Mouse (Mus musculus) thymus, adult 2 months (tissue): ENCODE measurements around the gene Sfxn1. TPM values are rescaled to one million over a fixed set of nuclear protein-coding genes. Genes with fewer than 3 reads are reported as not detected.
A peak's percentile ranks its signal among the peaks of the same experiment; 100 is the strongest.

ENCODE experiments used
- DNase-seq: peaks from one replicate; pipeline ENCODE4 v3.0.0; 2021
- H3K27ac ChIP-seq: fragments of 200-500 bp; 2 replicates; pipeline ENCODE4 v1.5.1; 2012; ENCODE audit warnings: low read length, control low read depth; ENCODE audit not compliant: control insufficient read depth, insufficient read depth
- H3K27me3 ChIP-seq: fragments of 200-500 bp; 2 replicates; pipeline ENCODE4 v1.6.1; 2012; ENCODE audit warnings: mild to moderate bottlenecking, low read length, moderate library complexity, mixed read lengths; ENCODE audit not compliant: control insufficient read depth, insufficient read depth
- H3K36me3 ChIP-seq: fragments of 200-500 bp; 2 replicates; pipeline ENCODE4 v1.6.1; 2012; ENCODE audit warnings: mild to moderate bottlenecking, low read length, moderate library complexity; ENCODE audit not compliant: control insufficient read depth, insufficient read depth
- H3K4me1 ChIP-seq: fragments of 200-500 bp; replicated peaks from 2 replicates; pipeline ENCODE4 v1.6.1; 2012; ENCODE audit warnings: low read length; ENCODE audit not compliant: control insufficient read depth, insufficient read depth
- H3K4me3 ChIP-seq: fragments of 200-500 bp; 2 replicates; pipeline ENCODE4 v1.5.1; 2012; ENCODE audit warnings: mild to moderate bottlenecking, low read length, control low read depth, moderate library complexity; ENCODE audit not compliant: control insufficient read depth, insufficient read depth
- CTCF ChIP-seq: fragments of 200-500 bp; IDR thresholded peaks from 2 replicates; pipeline ENCODE4 v1.5.1; 2012; ENCODE audit warnings: mild to moderate bottlenecking, control low read depth, low read length, moderate library complexity, borderline replicate concordance; ENCODE audit not compliant: control insufficient read depth, poor library complexity, insufficient read depth; ENCODE audit errors: extremely low read depth
- POLR2A ChIP-seq: fragments of 200-500 bp; IDR thresholded peaks from 2 replicates; pipeline ENCODE4 v1.6.1; 2012; ENCODE audit warnings: mild to moderate bottlenecking, low read length, control low read depth, moderate library complexity; ENCODE audit not compliant: control insufficient read depth, poor library complexity, insufficient read depth; ENCODE audit errors: extremely low read depth
- WGBS: fragments of 180-500 bp; shearing (Covaris S2); methylation state at CpG from one replicate; pipeline ENCODE4 v1.1.7; 2018; 5-methylcytosine and 5-hydroxymethylcytosine counted together
- polyA plus RNA-seq: library from polyadenylated mRNA; depleted of rRNA; stranded (reverse); fragments of >200 nt; gene quantifications from 2 replicates; pipeline ENCODE4 v1.2.3, GENCODE M21; 2012; rRNA removed

Sfxn1 gene
- 16.2 and 19.0 TPM in 2 replicates for polyA plus RNA-seq

DNA sequence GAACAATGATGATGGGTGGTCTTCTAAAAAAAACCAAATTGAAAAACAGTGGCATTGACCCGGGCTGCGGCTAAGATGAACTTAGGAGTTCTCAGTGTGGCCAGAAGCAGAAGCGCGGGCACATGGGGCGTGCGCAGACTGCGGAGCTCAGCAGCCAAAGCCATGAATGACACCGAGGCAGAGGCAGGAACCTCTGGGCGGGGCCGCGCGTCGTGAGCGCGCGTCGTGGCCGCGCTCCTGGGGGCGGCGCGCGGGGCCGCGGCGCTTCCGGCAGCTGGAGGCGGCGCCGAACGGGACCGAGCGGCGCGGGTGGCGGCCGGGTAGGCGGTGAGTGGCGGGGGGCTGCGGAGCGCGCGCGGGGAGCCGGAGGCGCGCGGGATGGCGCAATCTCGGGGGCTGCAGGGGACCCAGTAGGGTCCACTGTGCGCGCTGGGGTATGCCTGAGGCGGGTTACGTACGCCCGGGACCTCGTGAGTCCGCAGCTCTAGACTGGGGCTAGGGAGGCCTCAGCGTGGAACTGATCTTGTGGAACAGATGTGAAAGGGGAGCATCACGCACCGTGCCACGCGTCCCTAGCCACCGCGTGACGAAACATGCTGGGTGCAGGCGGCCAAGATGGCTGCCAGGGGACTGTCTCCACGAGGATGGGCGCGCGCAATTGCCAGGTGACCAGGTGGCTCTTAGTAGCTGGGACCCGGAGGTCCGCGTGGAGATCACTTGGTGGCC, at the start of gene Sfxn1:
TSS of gene Sfxn1 (plus strand) at position 264 of the 726 bp plus-strand sequence.
- H3K36me3 ChIP-seq, result no peaks in the 10 kb centered on the region
- 0 out of 2 replicates have a peak, but pooled peaks have one; percentile 58 for TF ChIP-seq CTCF
- TF ChIP-seq POLR2A, result peak; percentile 73
- WGBS, result under 1% methylated on average over 74 of the region's 74 CpGs
- no peak within 1 kb of the TSS for H3K27ac ChIP-seq
- DNase-seq, result peak; percentile 83
- H3K4me1 ChIP-seq, result peaks cover 7% of the 10 kb centered on the region; the same call in 1 of the 2 replicates
- peak within 1 kb of the TSS; percentile 81 for H3K4me3 ChIP-seq
- H3K27me3 ChIP-seq, result no peaks in the 10 kb centered on the region

DNA sequence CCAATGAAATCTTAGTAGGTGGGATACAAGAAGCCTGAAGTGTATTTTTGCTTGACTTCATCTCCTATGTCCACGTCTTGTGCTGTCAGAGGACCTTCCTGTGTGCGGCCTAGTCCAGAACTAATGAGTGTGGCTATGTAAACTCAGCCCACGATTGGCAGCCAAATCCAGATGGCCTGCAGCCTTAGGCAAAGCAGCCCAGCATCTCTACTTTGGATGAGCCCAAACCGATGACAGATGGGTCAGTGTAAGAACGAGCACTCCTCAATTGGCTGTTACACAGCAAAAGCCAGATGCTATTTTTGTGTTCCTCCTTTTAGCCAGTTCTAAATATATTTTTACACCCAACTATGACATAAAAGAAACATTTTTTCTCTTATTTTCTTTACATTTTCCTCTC, 48.4 kb upstream of the Sfxn1 start:
- DNase-seq, result no peak
- Histone ChIP-seq H3K36me3 (no peaks in the 10 kb centered on the region), H3K4me1 (no peaks in the 10 kb centered on the region), H3K27ac (no peak overlapping the region), H3K27me3 (no peaks in the 10 kb centered on the region), H3K4me3 (no peak overlapping the region)
- 86% methylated on average over 5 of the region's 5 CpGs for WGBS
- no peak for TF ChIP-seq CTCF
- TF ChIP-seq POLR2A, result no peak

DNA sequence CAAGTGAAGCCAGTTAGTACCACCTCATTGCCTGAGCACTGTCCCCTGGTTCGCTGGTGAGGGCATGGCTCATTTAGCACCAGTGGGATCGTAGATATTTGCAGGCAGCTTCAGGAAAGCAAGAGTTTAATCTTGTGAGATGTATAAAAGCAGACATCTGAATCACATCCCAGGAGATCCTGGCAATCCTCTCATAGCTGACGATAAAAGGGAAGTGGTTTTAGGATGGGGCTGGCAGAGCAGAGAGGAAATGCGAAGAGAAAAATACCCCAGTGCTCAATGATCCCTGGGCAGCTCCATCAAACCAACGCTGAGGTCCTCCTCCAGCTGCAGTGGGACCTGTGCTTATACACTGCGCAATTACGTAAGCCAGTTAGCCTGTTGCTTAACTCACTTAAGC, 44.6 kb upstream of the Sfxn1 start:
- no peaks in the 10 kb centered on the region for H3K27me3 ChIP-seq
- DNase-seq, result no peak
- no peak overlapping the region for H3K27ac ChIP-seq
- TF ChIP-seq CTCF (no peak), POLR2A (no peak)
- no peaks in the 10 kb centered on the region for H3K36me3 ChIP-seq
- no peak overlapping the region for H3K4me3 ChIP-seq
- 80% methylated on average over 7 of the region's 7 CpGs for WGBS
- no peaks in the 10 kb centered on the region for H3K4me1 ChIP-seq

DNA sequence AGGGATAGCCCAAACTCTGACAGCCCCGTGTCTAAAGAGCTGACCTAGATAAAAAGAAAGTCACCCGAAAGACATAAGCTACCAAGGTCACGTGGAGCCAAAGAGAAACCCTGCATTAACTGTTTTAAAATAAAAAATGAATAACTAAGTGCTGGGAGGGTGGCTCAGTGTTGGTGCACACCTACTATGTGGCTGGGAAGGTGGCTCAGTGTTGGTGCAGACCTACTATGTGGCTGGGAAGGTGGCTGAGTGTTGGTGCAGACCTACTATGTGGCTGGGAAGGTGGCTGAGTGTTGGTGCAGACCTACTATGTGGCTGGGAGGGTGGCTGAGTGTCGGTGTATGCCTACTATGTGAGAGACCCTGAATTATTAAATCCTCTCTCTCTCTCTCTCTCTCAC, 38.0 kb upstream of the Sfxn1 start:
- TF ChIP-seq POLR2A, result no peak
- no peak for TF ChIP-seq CTCF
- 83% methylated on average over 4 of the region's 4 CpGs for WGBS

DNA sequence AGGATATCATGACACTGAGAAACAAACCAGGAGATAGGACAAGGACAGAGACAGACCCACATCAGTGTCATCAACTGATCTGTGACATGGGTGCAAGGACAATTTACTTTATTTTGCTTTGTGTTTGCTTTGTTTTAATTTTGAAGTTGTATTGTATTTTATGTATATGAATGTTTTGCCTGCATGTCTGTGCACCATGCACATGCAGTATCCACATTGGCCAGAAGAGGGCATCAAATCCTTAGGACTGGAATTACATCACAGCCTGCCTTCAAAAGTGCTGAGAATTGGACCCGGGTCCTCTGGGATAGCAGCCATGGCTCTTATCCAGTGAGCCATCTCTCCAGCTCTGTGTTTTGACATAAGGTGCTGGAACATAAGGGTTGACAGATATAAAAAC, 36.1 kb upstream of the Sfxn1 start:
- Histone ChIP-seq H3K4me3 (no peak overlapping the region), H3K27me3 (no peaks in the 10 kb centered on the region), H3K36me3 (no peaks in the 10 kb centered on the region), H3K4me1 (no peaks in the 10 kb centered on the region), H3K27ac (no peak overlapping the region)
- peak; percentile 9 for DNase-seq
- no peak for TF ChIP-seq CTCF
- TF ChIP-seq POLR2A, result no peak
- 69% methylated on average over 1 of the region's 1 CpGs for WGBS

More for the DNA sequence above, 38.0 kb upstream of the Sfxn1 start:
- DNase-seq, result no peak
- Histone ChIP-seq H3K27ac (no peak overlapping the region), H3K4me1 (no peaks in the 10 kb centered on the region), H3K4me3 (no peak overlapping the region), H3K27me3 (no peaks in the 10 kb centered on the region), H3K36me3 (no peaks in the 10 kb centered on the region)

DNA sequence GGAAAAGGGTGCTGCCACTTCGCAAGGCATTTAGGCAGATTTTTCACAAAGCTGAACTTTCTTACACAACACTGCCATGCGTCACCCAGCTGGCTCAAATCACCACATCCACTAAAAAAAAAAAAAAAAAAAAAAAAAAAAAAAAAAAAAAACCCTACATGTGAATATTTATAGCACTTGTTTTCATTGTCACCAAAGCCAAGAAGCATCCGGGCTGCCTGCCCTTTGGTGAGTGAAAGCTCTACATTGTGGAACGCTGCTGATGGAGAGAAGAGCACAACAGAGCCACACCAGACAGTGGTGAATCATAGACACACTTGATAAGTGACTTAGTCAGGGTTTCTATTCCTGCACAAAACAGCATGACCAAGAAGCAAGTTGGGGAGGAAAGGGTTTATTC, 33.7 kb upstream of the Sfxn1 start:
- 92% methylated on average over 4 of the region's 4 CpGs for WGBS
- H3K4me1 ChIP-seq, result no peaks in the 10 kb centered on the region
- no peak overlapping the region for H3K27ac ChIP-seq
- no peak for DNase-seq
- H3K36me3 ChIP-seq, result no peaks in the 10 kb centered on the region
- H3K4me3 ChIP-seq, result no peak overlapping the region
- H3K27me3 ChIP-seq, result no peaks in the 10 kb centered on the region
- TF ChIP-seq POLR2A (no peak), CTCF (no peak)
